Mouse (Mus musculus) erythroblast, embryonic 14.5 days (primary cell): ENCODE measurements around the gene Plekhg1.

Source experiments
- GATA1 ChIP-seq: IDR thresholded peaks from 2 replicates; pipeline ENCODE4 v1.6.1; 2012; ENCODE audit warnings: low read length, inconsistent platforms, mixed read lengths
- TAL1 ChIP-seq: IDR thresholded peaks from 3 replicates; pipeline ENCODE4 v1.6.1; 2012; ENCODE audit warnings: low read length, inconsistent platforms, mixed read lengths

DNA sequence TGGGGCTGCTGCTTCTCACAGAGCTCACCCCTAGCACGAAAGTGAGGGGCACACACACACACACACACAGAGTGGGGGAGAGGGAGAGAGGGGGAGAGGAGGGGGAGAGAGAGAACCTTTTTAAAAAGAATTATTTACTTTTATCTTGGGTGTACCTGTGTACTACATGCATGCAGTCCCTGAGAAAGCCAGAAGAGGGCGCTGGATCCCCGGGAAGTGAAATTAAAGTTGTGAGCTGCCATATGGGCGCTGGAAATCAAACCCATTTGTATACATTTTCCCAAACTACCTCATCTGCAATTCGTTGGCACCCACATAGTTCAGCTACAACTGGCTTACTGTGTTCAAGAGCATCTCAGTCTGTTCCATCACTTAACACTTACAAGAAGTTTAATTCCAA, 218.4 kb downstream of the Plekhg1 start:
- TF ChIP-seq GATA1 (no peak), TAL1 (no peak)
